Mouse (Mus musculus): ENCODE measurements at regions not wholly inside any gene's neighbourhood (a gene's known extent, or its start where the extent isn't known, plus 50 kb on each side); places are given as distances from the start of the nearest gene placed in this dataset.

DNA sequence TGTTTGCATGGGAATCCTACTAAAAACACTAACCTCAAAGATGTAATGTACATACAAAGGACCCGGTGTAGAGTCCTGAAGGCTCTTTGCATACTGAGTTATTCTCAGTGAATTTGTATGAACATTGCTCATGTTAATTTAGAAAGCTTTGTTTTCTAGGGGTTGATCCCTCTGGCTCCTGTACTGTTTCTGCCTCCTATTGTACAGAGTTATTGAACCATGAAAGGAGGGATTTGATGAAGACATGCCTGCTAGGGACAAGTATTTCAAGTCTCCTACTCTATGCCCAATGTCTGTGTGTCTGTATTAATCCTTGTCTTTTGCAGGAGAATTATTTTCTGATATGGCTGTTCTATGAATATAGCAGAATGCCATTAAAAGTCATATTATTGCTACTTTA lies 1425.1 kb downstream of the Fam181b start:
- Histone ChIP-seq H3K36me3 (no peaks in the 10 kb centered on the region), H3K9ac (no peak overlapping the region), H3K27ac (replicated peaks) (no peak overlapping the region), H3K27me3 (no peaks in the 10 kb centered on the region), H3K4me1 (replicated peaks) (no peaks in the 10 kb centered on the region), H3K9me3 (no peaks in the 10 kb centered on the region), H3K4me2 (no peak overlapping the region), H3K4me3 (no peak overlapping the region)
- 76% methylated on average over 1 of the region's 1 CpGs for WGBS
- no peak for ATAC-seq (ENCODE audit: low read depth)

DNA sequence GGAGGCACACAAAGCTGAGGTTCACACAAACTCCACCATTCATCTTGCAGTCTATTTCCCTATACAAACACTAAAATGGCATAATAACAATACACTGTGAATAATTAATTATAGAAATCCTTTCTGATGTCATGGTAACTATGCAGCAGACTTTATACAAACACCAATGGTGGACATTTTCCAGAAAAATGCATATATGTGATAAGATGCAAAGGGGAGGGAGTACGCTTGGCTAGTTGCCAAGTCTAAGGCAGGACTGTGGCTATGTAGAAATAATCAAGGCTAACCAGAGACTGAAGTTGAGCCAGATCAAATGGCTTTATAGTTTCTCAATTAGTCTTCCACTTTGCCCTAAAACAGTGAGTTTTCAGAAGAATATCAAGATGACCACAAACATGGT lies 1437.3 kb downstream of the Fam181b start:
- Histone ChIP-seq H3K36me3 (no peaks in the 10 kb centered on the region), H3K4me3 (no peak overlapping the region), H3K4me1 (replicated peaks) (no peaks in the 10 kb centered on the region), H3K9me3 (peaks cover 7% of the 10 kb centered on the region), H3K9ac (no peak overlapping the region), H3K27ac (replicated peaks) (no peak overlapping the region), H3K4me2 (no peak overlapping the region), H3K27me3 (no peaks in the 10 kb centered on the region)
- WGBS, result 95% methylated on average over 1 of the region's 1 CpGs
- ATAC-seq (ENCODE audit: low read depth), result no peak

DNA sequence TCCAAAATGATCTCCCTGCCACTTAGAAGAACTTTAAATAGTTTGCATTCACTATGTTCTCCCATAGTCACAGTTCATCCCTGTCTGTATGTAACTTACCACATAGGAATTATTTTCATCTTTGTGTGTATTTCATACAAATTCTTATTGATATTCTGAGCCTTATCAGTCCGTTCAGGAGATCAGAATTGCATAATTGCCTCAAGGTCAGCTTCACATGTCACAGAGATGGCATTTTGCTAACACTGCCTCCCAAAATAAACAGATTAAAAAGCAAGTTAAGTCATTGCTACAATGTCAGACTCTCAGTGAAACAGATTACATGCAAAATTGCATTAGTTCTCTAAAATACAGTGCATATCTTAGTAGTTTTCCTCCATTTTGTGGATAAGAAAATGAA lies 1452.9 kb downstream of the Fam181b start:
- no peak overlapping the region for H3K4me3 ChIP-seq
- no peaks in the 10 kb centered on the region for H3K27me3 ChIP-seq
- no peak overlapping the region for H3K27ac ChIP-seq (replicated peaks)
- H3K36me3 ChIP-seq, result no peaks in the 10 kb centered on the region
- no peak overlapping the region for H3K4me2 ChIP-seq
- ATAC-seq (ENCODE audit: low read depth), result no peak
- WGBS, result 64% methylated on average over 1 of the region's 1 CpGs
- H3K4me1 ChIP-seq (replicated peaks), result no peaks in the 10 kb centered on the region
- H3K9me3 ChIP-seq, result no peaks in the 10 kb centered on the region
- H3K9ac ChIP-seq, result no peak overlapping the region

DNA sequence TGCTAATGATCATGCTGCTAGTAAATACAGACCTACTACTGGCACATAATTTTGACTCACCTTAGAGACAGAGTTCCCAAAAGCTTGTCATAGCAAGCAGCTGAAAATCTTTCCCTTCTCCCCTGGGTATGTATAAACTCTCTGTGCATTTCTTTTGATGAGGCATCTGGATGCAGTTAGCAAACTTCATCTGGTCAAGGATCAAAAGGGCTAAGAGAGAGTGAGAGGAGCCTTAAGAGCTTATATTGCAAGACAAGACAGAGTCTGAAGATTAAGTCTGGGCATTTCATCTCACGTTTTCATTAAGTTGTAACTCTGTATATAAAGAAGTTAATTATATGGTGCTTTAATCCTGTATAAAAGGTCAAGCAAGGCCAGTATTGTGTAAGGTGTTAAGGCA lies 1468.7 kb downstream of the Fam181b start:
- Histone ChIP-seq H3K27ac (replicated peaks) (no peak overlapping the region), H3K27me3 (no peaks in the 10 kb centered on the region), H3K9ac (no peak overlapping the region), H3K4me3 (no peak overlapping the region), H3K36me3 (no peaks in the 10 kb centered on the region), H3K4me2 (no peak overlapping the region), H3K9me3 (no peaks in the 10 kb centered on the region), H3K4me1 (replicated peaks) (0 out of 2 replicates have a peak, but pooled peaks cover 3% of the 10 kb centered on the region)
- 63% methylated on average over 1 of the region's 1 CpGs for WGBS
- ATAC-seq (ENCODE audit: low read depth), result no peak

DNA sequence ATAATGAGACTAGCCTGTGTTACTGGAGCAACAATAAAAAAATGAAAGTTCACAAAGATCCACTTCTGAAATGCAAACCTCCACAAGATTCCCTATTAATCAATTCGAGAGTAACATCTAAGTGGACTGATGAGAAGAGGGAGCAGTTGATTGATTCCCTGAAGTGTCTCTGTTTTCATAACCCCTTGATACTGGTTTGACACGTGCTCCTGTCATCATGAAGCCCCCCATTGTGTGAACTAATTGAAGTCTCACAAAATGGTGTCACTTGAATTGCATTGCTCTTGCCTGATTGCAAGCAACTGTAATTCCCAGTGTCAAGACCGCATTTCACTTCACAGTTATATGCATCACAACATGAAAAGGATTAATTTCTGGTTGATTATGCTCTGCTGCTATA lies 1501.8 kb downstream of the Fam181b start:
- Histone ChIP-seq H3K9me3 (no peaks in the 10 kb centered on the region), H3K4me1 (replicated peaks) (no peaks in the 10 kb centered on the region), H3K4me2 (no peak overlapping the region), H3K27me3 (no peaks in the 10 kb centered on the region), H3K27ac (replicated peaks) (no peak overlapping the region), H3K4me3 (no peak overlapping the region), H3K9ac (no peak overlapping the region), H3K36me3 (no peaks in the 10 kb centered on the region)
- 45% methylated on average over 3 of the region's 3 CpGs for WGBS
- no peak for ATAC-seq (ENCODE audit: low read depth)

DNA sequence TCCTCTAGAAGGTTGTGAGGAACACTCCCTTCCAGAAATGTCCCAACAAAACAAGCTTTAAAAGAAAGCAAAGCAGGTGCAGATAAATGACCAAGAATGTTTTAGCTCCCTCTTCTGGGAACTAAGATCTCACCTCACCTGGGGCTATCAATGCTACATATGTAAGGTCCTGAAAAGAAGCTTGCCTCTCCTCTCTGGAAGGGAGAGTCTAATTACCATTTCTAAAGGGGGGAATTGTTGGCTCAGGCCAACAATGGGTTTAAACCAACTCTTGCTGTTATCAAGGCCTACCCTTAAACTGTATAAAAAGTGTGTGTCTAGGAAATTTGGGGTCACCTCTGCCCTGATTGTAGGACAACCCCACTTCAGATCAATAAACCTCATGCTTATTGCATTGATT lies 1508.1 kb downstream of the Fam181b start:
- no peak overlapping the region for H3K4me3 ChIP-seq
- no peaks in the 10 kb centered on the region for H3K27me3 ChIP-seq
- no peaks in the 10 kb centered on the region for H3K9me3 ChIP-seq
- H3K9ac ChIP-seq, result no peak overlapping the region
- H3K4me1 ChIP-seq (replicated peaks), result no peaks in the 10 kb centered on the region
- H3K36me3 ChIP-seq, result no peaks in the 10 kb centered on the region
- no peak overlapping the region for H3K27ac ChIP-seq (replicated peaks)
- ATAC-seq (ENCODE audit: low read depth), result no peak
- no peak overlapping the region for H3K4me2 ChIP-seq

DNA sequence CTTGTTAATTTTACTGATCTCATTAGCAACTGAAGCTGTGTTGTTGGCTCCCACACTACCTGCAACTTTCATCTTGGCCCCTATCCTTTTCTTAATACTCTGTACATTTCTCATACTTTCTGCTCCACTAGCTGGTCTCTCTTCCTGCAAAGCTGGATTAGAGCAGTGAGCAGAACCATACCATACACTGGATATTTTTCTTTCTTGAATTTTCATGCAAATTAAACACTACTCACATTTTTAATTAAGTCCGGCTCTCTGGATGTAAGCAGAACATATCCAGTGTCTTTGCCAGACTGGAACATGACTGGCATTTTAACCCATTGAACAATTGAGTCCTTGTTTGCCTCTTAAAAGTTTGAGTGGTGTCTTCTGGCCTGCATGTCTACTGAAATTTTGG lies 1515.0 kb downstream of the Fam181b start:
- ATAC-seq (ENCODE audit: low read depth), result no peak
- Histone ChIP-seq H3K9ac (no peak overlapping the region), H3K9me3 (no peaks in the 10 kb centered on the region), H3K4me1 (replicated peaks) (no peaks in the 10 kb centered on the region), H3K36me3 (no peaks in the 10 kb centered on the region), H3K27ac (replicated peaks) (no peak overlapping the region), H3K27me3 (no peaks in the 10 kb centered on the region), H3K4me3 (no peak overlapping the region), H3K4me2 (no peak overlapping the region)
- 67% methylated on average over 1 of the region's 1 CpGs for WGBS

DNA sequence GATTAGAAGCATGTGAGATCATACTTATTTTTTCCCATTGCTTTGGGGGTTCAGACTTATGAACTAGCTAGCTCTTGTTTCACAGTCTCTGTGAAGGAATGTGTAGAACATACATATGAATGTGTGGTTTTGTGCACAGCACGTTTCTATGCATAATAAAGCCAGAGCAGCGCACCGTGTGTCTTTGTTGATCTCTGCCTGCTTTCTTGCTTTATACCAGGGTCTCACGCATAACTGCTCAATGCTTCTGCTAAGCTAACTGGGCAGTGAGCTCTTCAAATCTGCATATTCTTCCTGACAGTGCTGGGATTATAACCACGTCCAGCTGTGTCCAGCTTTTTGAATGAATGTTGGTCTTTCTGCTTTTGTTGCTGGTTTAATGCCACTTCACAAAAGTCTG lies 1539.3 kb downstream of the Fam181b start:
- Histone ChIP-seq H3K4me1 (replicated peaks) (no peaks in the 10 kb centered on the region), H3K36me3 (no peaks in the 10 kb centered on the region), H3K9me3 (no peaks in the 10 kb centered on the region), H3K27me3 (no peaks in the 10 kb centered on the region), H3K4me2 (no peak overlapping the region), H3K4me3 (no peak overlapping the region), H3K9ac (no peak overlapping the region), H3K27ac (replicated peaks) (no peak overlapping the region)
- 58% methylated on average over 5 of the region's 5 CpGs for WGBS
- ATAC-seq (ENCODE audit: low read depth), result no peak

DNA sequence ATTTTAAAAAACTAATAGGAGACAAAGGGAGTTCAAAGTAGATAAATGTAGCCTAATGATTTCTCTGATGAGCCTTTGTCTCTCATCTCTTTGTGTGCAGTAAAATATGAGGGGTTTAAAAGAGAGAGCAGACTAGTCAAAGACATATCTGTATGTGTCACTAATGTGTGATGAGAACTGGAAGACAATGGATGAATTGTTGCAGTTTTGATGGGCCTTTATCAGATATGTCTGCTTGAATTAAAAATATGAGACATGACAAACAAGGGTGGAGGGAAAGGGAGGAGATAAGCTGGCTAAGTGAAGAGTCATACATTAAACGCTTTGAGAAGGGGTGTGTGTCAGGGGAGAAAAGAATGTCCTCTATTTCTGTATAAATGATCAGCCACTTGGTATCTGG lies 1544.9 kb downstream of the Fam181b start:
- H3K27ac ChIP-seq (replicated peaks), result no peak overlapping the region
- no peaks in the 10 kb centered on the region for H3K4me1 ChIP-seq (replicated peaks)
- H3K9me3 ChIP-seq, result no peaks in the 10 kb centered on the region
- 68% methylated on average over 1 of the region's 1 CpGs for WGBS
- H3K9ac ChIP-seq, result no peak overlapping the region
- H3K4me3 ChIP-seq, result no peak overlapping the region
- H3K27me3 ChIP-seq, result no peaks in the 10 kb centered on the region
- no peak for ATAC-seq (ENCODE audit: low read depth)
- H3K4me2 ChIP-seq, result no peak overlapping the region
- no peaks in the 10 kb centered on the region for H3K36me3 ChIP-seq

DNA sequence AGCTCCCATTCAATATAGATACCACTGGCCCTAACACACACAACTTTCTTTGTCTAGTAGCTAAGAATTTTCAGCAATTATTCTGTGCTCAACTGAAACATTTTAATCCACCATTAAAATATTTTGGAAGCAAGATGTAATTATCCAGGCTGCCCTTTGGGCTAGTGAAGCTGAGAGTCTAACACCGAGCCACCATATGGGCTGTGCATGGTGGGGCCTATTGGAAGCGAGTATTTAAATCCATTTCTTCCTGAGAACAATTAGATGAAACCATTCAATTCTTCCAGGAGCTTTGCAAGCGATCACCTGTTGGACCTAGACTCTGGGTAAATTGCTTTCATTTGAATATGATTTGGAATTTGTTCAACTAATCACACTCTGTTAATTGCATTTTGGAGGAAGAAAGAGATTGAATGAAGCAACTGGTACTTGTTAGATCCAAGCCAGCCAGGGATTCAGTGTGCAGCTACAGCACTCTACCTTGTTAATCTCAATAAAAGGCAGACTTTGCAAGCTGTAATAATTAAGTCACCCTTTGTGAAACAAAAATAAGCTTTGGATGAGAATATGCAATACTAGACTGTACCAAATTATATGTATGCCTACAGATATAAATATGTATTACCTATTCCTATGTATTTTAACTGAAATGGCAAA lies 1533.6 kb upstream of the Tenm4 start:
- Histone ChIP-seq H3K4me1 (replicated peaks) (no peaks in the 10 kb centered on the region), H3K27ac (replicated peaks) (no peak overlapping the region), H3K4me3 (no peak overlapping the region), H3K36me3 (no peaks in the 10 kb centered on the region), H3K4me2 (no peak overlapping the region), H3K9me3 (no peaks in the 10 kb centered on the region), H3K9ac (no peak overlapping the region), H3K27me3 (no peaks in the 10 kb centered on the region)
- ATAC-seq (ENCODE audit: low read depth), result no peak
- 86% methylated on average over 3 of the region's 3 CpGs for WGBS

DNA sequence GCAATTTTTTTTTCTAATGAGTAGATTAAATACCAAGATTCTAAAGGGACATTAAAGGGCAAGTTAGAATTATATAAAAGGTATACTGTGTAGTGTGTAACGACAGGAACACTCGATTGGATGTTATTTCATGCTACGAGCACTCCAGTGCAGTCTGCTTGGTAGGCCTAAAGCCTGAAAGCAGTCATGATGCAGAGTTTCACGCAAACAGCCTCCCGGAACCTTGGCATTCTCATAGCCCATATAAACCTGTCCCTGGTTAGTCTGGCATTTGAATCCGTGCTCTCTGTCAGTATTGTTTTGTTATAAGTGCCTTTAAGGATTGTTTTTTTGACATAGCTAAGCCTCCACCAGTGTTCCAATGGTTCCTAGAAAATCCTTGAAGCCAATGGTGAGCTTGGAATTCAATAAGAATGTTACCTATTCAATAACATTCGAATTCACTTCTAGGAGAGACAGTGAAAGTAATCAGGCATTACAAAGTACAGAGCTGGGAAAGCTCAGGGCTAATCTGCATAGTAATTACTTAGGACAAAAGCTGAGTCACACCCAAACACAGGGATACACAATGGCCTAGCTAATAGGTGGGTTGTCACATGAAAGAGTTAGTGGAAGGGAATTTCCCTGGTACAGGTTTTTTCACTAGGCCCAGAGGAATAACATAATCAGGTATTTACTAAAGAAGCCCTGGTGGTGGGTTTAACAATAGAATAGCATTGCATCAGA lies 1526.3 kb upstream of the Tenm4 start:
- Histone ChIP-seq H3K27me3 (no peaks in the 10 kb centered on the region), H3K4me2 (no peak overlapping the region), H3K4me3 (no peak overlapping the region), H3K9ac (no peak overlapping the region), H3K36me3 (no peaks in the 10 kb centered on the region), H3K9me3 (no peaks in the 10 kb centered on the region), H3K4me1 (replicated peaks) (peaks cover 9% of the 10 kb centered on the region; the same call in 1 of the 2 replicates), H3K27ac (replicated peaks) (no peak overlapping the region)
- ATAC-seq (ENCODE audit: low read depth), result no peak
- WGBS, result 56% methylated on average over 7 of the region's 7 CpGs

DNA sequence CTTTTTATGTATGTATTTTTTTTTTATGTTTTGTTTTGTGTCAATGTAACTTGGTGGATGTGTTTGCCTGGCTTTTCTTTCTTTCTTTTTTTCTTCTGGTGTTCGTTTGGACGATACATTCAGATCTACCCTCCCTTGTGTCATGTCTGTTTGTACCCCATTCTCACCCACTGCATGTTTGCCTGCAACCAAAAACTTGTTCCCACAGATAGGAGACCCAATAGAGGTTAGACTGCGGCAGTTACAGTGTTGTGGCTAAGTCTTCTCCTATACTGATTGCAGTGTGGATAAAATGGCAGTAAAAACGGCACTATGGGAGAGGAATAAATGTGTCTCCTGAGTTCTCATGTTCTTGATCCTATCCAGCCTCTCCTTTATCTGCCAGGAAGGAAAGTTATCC lies 1525.7 kb upstream of the Tenm4 start:
- WGBS, result 58% methylated on average over 4 of the region's 4 CpGs
- Histone ChIP-seq H3K4me1 (replicated peaks) (peaks cover 9% of the 10 kb centered on the region; the same call in 1 of the 2 replicates), H3K36me3 (no peaks in the 10 kb centered on the region), H3K4me2 (no peak overlapping the region), H3K9me3 (no peaks in the 10 kb centered on the region), H3K27me3 (no peaks in the 10 kb centered on the region), H3K4me3 (no peak overlapping the region), H3K9ac (no peak overlapping the region), H3K27ac (replicated peaks) (0 out of 2 replicates have a peak overlapping the region, but pooled peaks have one; percentile 28)
- no peak for ATAC-seq (ENCODE audit: low read depth)

DNA sequence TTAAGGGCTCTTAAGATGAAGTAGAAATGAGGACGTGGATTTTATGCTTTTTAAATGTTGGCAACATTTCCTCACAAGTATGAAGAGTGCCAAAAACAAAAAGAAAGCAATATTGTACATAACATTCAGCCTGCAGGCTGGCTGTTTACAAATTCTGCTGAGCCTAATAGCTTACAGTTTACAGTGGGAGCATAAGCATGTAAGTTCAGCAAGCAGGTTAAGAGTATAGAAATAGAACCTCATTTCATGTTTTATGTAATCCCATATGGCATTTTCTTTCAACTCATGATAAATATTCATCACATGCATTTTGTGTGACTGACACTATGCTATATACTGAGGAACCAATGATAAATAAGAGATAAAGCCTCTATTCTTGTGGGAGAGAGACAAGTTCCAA lies 1520.6 kb upstream of the Tenm4 start:
- Histone ChIP-seq H3K4me1 (replicated peaks) (peaks cover 4% of the 10 kb centered on the region; the same call in 1 of the 2 replicates), H3K9me3 (no peaks in the 10 kb centered on the region), H3K27ac (replicated peaks) (no peak overlapping the region), H3K4me3 (no peak overlapping the region), H3K9ac (no peak overlapping the region), H3K27me3 (no peaks in the 10 kb centered on the region), H3K4me2 (no peak overlapping the region), H3K36me3 (no peaks in the 10 kb centered on the region)
- no peak for ATAC-seq (ENCODE audit: low read depth)
- 67% methylated on average over 1 of the region's 1 CpGs for WGBS
